Mouse (Mus musculus) midbrain, embryonic 14.5 days (tissue): ENCODE measurements around the gene Fam131a. TPM values are rescaled to one million over a fixed set of nuclear protein-coding genes. Genes with fewer than 3 reads are reported as not detected.

Experiments used
- ATAC-seq: fragments of 200-750 bp; cut with Nextera tagmentation; 2 replicates; pipeline ENCODE4 v1.8.0; 2017; ENCODE audit warnings: moderate number of reproducible peaks, moderate library complexity; ENCODE audit not compliant: low FRiP score, low TSS enrichment
- DNase-seq: peaks from one replicate; pipeline ENCODE4 v3.0.0-alpha.2; 2015
- H3K27ac ChIP-seq: fragments of 300-500 bp; sonication (generic); replicated peaks from 2 replicates; pipeline ENCODE4 v1.5.1; 2014; ENCODE audit warnings: mild to moderate bottlenecking, low read depth, low read length, moderate library complexity
- H3K27me3 ChIP-seq: fragments of 300-500 bp; sonication (generic); 2 replicates; pipeline ENCODE4 v1.6.1; 2014; ENCODE audit warnings: low read length, control low read depth, mixed read lengths; ENCODE audit not compliant: control insufficient read depth, insufficient read depth
- H3K36me3 ChIP-seq: fragments of 300-500 bp; sonication (generic); 2 replicates; pipeline ENCODE4 v1.6.1; 2014; ENCODE audit warnings: low read length, control low read depth; ENCODE audit not compliant: control insufficient read depth, insufficient read depth
- H3K4me1 ChIP-seq: fragments of 300-500 bp; sonication (generic); 2 replicates; pipeline ENCODE4 v1.6.1; 2014; ENCODE audit warnings: mild to moderate bottlenecking, antibody characterized with exemption, low read length, control low read depth; ENCODE audit not compliant: control insufficient read depth, insufficient read depth
- H3K4me2 ChIP-seq: fragments of 300-500 bp; sonication (generic); 2 replicates; pipeline ENCODE4 v1.6.1; 2014; ENCODE audit warnings: mild to moderate bottlenecking, low read length, moderate library complexity
- H3K4me3 ChIP-seq: fragments of 300-500 bp; sonication (generic); replicated peaks from 2 replicates; pipeline ENCODE4 v1.5.1; 2014; ENCODE audit warnings: low read depth, low read length
- H3K9ac ChIP-seq: fragments of 300-500 bp; sonication (generic); replicated peaks from 2 replicates; pipeline ENCODE4 v1.6.1; 2014; ENCODE audit warnings: mild to moderate bottlenecking, low read length, moderate library complexity
- H3K9me3 ChIP-seq: fragments of 300-500 bp; sonication (generic); 2 replicates; pipeline ENCODE4 v1.6.1; 2016; ENCODE audit warnings: low read length, control low read depth, mixed read lengths; ENCODE audit not compliant: control insufficient read depth
- WGBS: fragments of 180-500 bp; shearing (Covaris S2); extraction: QIAGEN DNeasy Blood & Tissue Kit; methylation state at CpG from one replicate; pipeline ENCODE4 v1.1.7; 2014; 5-methylcytosine and 5-hydroxymethylcytosine counted together
- polyA plus RNA-seq: library from polyadenylated mRNA; unstranded; fragments of >200 nt; fragmentation: Nextera tagmentation; extraction: Ambion mirVana; gene quantifications from 2 replicates; pipeline ENCODE4 v1.2.1, GENCODE M21; 2014

Fam131a gene
- polyA plus RNA-seq, 1 experiment from 2014 or later, result 45.3 TPM

GRCm38 (mm10) chr16:20715976-20716840, 23.2 kb downstream of the Fam131a start:
- peaks cover 31% of the 10 kb centered on the region for H3K4me1 ChIP-seq
- peak overlapping the region; percentile 78 for H3K9ac ChIP-seq
- H3K4me3 ChIP-seq, result peak overlapping the region; percentile 66
- H3K4me2 ChIP-seq, result peak overlapping the region; percentile 94
- H3K9me3 ChIP-seq, result no peaks in the 10 kb centered on the region
- 1% methylated on average over 68 of the region's 68 CpGs for WGBS
- ATAC-seq, result peak; percentile 85
- peak; percentile 92 for DNase-seq
- no peaks in the 10 kb centered on the region for H3K27me3 ChIP-seq
- H3K36me3 ChIP-seq, result peaks cover 34% of the 10 kb centered on the region
- H3K27ac ChIP-seq, result peak overlapping the region; percentile 89

GRCm38 (mm10) chr16:20716841-20717180, 23.8 kb downstream of the Fam131a start:
- peak overlapping the region; percentile 89 for H3K27ac ChIP-seq
- no peaks in the 10 kb centered on the region for H3K9me3 ChIP-seq
- H3K4me2 ChIP-seq, result peak overlapping the region; percentile 94
- ATAC-seq, result no peak; the same call in 1 of the 2 replicates
- peaks cover 31% of the 10 kb centered on the region for H3K4me1 ChIP-seq
- 0% methylated on average over 8 of the region's 8 CpGs for WGBS
- peaks cover 34% of the 10 kb centered on the region for H3K36me3 ChIP-seq
- no peak for DNase-seq
- H3K27me3 ChIP-seq, result no peaks in the 10 kb centered on the region
- H3K4me3 ChIP-seq, result peak overlapping the region; percentile 66
- peak overlapping the region; percentile 78 for H3K9ac ChIP-seq

GRCm38 (mm10) chr16:20717181-20717977, 24.3 kb downstream of the Fam131a start, which contains the start of the genes Polr2h and Clcn2:
Polr2h (plus strand) TSS chr16:20717665.
Clcn2 (minus strand) TSS chr16:20717746.
- peak within 1 kb of the TSS; percentile 89 for H3K27ac ChIP-seq
- WGBS, result under 1% methylated on average over 62 of the region's 62 CpGs
- ATAC-seq (peak; percentile 79), DNase-seq (peak; percentile 96)
- no peaks in the 10 kb centered on the region for H3K9me3 ChIP-seq
- peak within 1 kb of the TSS; percentile 78 for H3K9ac ChIP-seq
- peak within 1 kb of the TSS; percentile 94 for H3K4me2 ChIP-seq
- H3K4me1 ChIP-seq, result peaks cover 31% of the 10 kb centered on the region
- peaks cover 34% of the 10 kb centered on the region for H3K36me3 ChIP-seq
- no peaks in the 10 kb centered on the region for H3K27me3 ChIP-seq
- peak within 1 kb of the TSS; percentile 66 for H3K4me3 ChIP-seq

- H3K27ac ChIP-seq, result peak overlapping the region; percentile 89; the same call in 1 of the 2 replicates
- H3K27me3 ChIP-seq, result no peaks in the 10 kb centered on the region
- peaks cover 31% of the 10 kb centered on the region for H3K4me1 ChIP-seq
- H3K9me3 ChIP-seq, result no peaks in the 10 kb centered on the region
- H3K4me3 ChIP-seq, result peak overlapping the region; percentile 66
- 4% methylated on average over 18 of the region's 18 CpGs for WGBS
- DNase-seq (no peak), ATAC-seq (no peak)
- H3K36me3 ChIP-seq, result peaks cover 27% of the 10 kb centered on the region
- peak overlapping the region; percentile 78 for H3K9ac ChIP-seq
- H3K4me2 ChIP-seq, result peak overlapping the region; percentile 94
Observed at GRCm38 (mm10) chr16:20717978-20718670, 25.1 kb downstream of the Fam131a start.

GRCm38 (mm10) chr16:20721808-20722207, 28.8 kb downstream of the Fam131a start:
- H3K36me3 ChIP-seq, result peaks cover 25% of the 10 kb centered on the region
- H3K9me3 ChIP-seq, result no peaks in the 10 kb centered on the region
- H3K4me3 ChIP-seq, result no peak overlapping the region
- no peak overlapping the region for H3K4me2 ChIP-seq
- ATAC-seq (no peak), DNase-seq (no peak)
- H3K27me3 ChIP-seq, result no peaks in the 10 kb centered on the region
- 89% methylated on average over 10 of the region's 10 CpGs for WGBS
- H3K27ac ChIP-seq, result no peak overlapping the region
- no peak overlapping the region for H3K9ac ChIP-seq
- peaks cover 9% of the 10 kb centered on the region for H3K4me1 ChIP-seq

GRCm38 (mm10) chr16:20722736-20723135, 29.7 kb downstream of the Fam131a start:
- 94% methylated on average over 4 of the region's 4 CpGs for WGBS
- Histone ChIP-seq H3K4me3 (no peak overlapping the region), H3K4me1 (peaks cover 6% of the 10 kb centered on the region), H3K4me2 (no peak overlapping the region), H3K27ac (no peak overlapping the region), H3K9ac (no peak overlapping the region), H3K36me3 (peaks cover 25% of the 10 kb centered on the region), H3K27me3 (no peaks in the 10 kb centered on the region), H3K9me3 (no peaks in the 10 kb centered on the region)
- ATAC-seq (no peak), DNase-seq (no peak)

GRCm38 (mm10) chr16:20723247-20723646, 30.2 kb downstream of the Fam131a start:
- H3K4me2 ChIP-seq, result no peak overlapping the region
- DNase-seq, result no peak
- no peaks in the 10 kb centered on the region for H3K9me3 ChIP-seq
- H3K4me1 ChIP-seq, result peaks cover 6% of the 10 kb centered on the region
- ATAC-seq, result no peak
- no peak overlapping the region for H3K9ac ChIP-seq
- H3K4me3 ChIP-seq, result no peak overlapping the region
- no peak overlapping the region for H3K27ac ChIP-seq
- WGBS, result 72% methylated on average over 4 of the region's 4 CpGs
- peaks cover 25% of the 10 kb centered on the region for H3K36me3 ChIP-seq
- no peaks in the 10 kb centered on the region for H3K27me3 ChIP-seq

GRCm38 (mm10) chr16:20724338-20724748, 31.3 kb downstream of the Fam131a start:
- no peaks in the 10 kb centered on the region for H3K27me3 ChIP-seq
- WGBS, result 33% methylated on average over 5 of the region's 5 CpGs
- peak; percentile 37; the same call in 1 of the 2 replicates for ATAC-seq

More at GRCm38 (mm10) chr16:20724338-20724748, 31.3 kb downstream of the Fam131a start:
- Histone ChIP-seq H3K36me3 (peaks cover 25% of the 10 kb centered on the region), H3K27ac (no peak overlapping the region), H3K4me2 (no peak overlapping the region), H3K4me3 (no peak overlapping the region), H3K9me3 (no peaks in the 10 kb centered on the region), H3K4me1 (no peaks in the 10 kb centered on the region), H3K9ac (no peak overlapping the region)
- DNase-seq, result peak; percentile 80
